Mouse (Mus musculus) C2C12 (cell line): ENCODE results near the gene Cpxm1. TPM values are rescaled to one million over a fixed set of nuclear protein-coding genes. Genes with fewer than 3 reads are reported as not detected.

Source experiments
- H3K27me3 ChIP-seq: one replicate; pipeline ENCODE4 v1.6.1; 2011; ENCODE audit not compliant: control insufficient read depth, insufficient read depth, insufficient read length
- H3K36me3 ChIP-seq: one replicate; pipeline ENCODE4 v1.6.1; 2011; ENCODE audit not compliant: control insufficient read depth, insufficient read depth
- H3K4me3 ChIP-seq: one replicate; pipeline ENCODE4 v1.5.1; 2011; ENCODE audit warnings: mild to moderate bottlenecking, control low read depth; ENCODE audit not compliant: poor library complexity, insufficient read depth, severe bottlenecking
- H3K79me2 ChIP-seq: one replicate; pipeline ENCODE4 v1.6.1; 2011; ENCODE audit not compliant: control insufficient read depth, insufficient read depth
- H3K79me3 ChIP-seq: one replicate; pipeline ENCODE4 v1.6.1; 2011; ENCODE audit warnings: low read depth, control low read depth
- H3ac ChIP-seq: one replicate; pipeline ENCODE3; 2011; ENCODE audit warnings: low read depth; ENCODE audit not compliant: control insufficient read depth, insufficient read length
- CEBPB ChIP-seq: IDR thresholded peaks from one replicate; pipeline ENCODE4 v1.6.1; 2011; ENCODE audit warnings: low read depth, mild to moderate bottlenecking, control low read depth, moderate library complexity
- CTCF ChIP-seq: IDR thresholded peaks from one replicate; pipeline ENCODE4 v1.5.1; 2011; ENCODE audit not compliant: control insufficient read depth, insufficient read depth, insufficient read length
- FOSL1 ChIP-seq: IDR thresholded peaks from one replicate; pipeline ENCODE4 v1.8.0; 2011; ENCODE audit warnings: mild to moderate bottlenecking, low read length; ENCODE audit not compliant: poor library complexity, insufficient read depth, severe bottlenecking
- MAX ChIP-seq: IDR thresholded peaks from one replicate; pipeline ENCODE4 v1.6.1; 2011; ENCODE audit warnings: mild to moderate bottlenecking, control low read depth
- MYOD1 ChIP-seq: IDR thresholded peaks from one replicate; pipeline ENCODE4 v1.6.1; 2011; ENCODE audit warnings: low read depth; ENCODE audit not compliant: control insufficient read depth, insufficient read length
- MYOG ChIP-seq: IDR thresholded peaks from one replicate; pipeline ENCODE4 v1.6.1; 2011; ENCODE audit not compliant: control insufficient read depth, insufficient read length; ENCODE audit errors: extremely low read depth
- USF1 ChIP-seq: IDR thresholded peaks from one replicate; pipeline ENCODE4 v1.6.1; 2011; ENCODE audit warnings: low read depth, mild to moderate bottlenecking, control low read depth, moderate library complexity
- polyA plus RNA-seq: library from polyadenylated mRNA; unstranded; fragments of >200 nt; fragmentation: generic; extraction: Trizol; gene quantifications from one replicate; pipeline ENCODE4 v1.2.1, GENCODE M21; 2012; ENCODE audit warnings: missing spikeins

Gene Cpxm1
- polyA plus RNA-seq, 1 experiment, result 0.20 TPM

DNA sequence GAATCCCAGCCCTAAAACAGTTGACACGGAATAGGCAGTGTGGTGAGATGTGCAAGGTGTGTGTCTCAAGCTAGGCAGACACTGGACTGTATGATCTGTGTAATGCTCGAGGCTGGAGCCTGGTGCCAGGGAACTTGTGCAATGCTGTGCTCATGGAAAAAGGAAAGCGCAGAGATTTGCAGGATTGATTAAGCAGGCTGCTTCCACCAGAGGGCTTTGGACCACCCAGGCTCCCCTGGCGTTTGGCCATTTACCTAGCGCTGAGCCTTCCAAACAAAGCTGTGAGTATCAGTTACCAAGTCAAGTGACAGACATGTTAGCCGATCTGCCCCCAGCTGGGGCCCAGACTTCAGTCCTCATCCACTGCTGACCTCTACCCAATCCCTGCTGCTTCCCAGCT is 10.8 kb upstream of the Cpxm1 start:
- no peaks in the 10 kb centered on the region for H3K27me3 ChIP-seq
- no peaks in the 10 kb centered on the region for H3K79me2 ChIP-seq
- no peaks in the 10 kb centered on the region for H3K36me3 ChIP-seq
- H3K4me3 ChIP-seq, result no peak overlapping the region
- no peak for TF ChIP-seq CEBPB
- no peak for TF ChIP-seq FOSL1
- no peak for TF ChIP-seq CTCF
- no peak for TF ChIP-seq MYOD1
- no peak for TF ChIP-seq USF1
- no peak for TF ChIP-seq MYOG
- no peak for TF ChIP-seq MAX
- H3K79me3 ChIP-seq, result no peaks in the 10 kb centered on the region
- no peak overlapping the region for H3ac ChIP-seq

DNA sequence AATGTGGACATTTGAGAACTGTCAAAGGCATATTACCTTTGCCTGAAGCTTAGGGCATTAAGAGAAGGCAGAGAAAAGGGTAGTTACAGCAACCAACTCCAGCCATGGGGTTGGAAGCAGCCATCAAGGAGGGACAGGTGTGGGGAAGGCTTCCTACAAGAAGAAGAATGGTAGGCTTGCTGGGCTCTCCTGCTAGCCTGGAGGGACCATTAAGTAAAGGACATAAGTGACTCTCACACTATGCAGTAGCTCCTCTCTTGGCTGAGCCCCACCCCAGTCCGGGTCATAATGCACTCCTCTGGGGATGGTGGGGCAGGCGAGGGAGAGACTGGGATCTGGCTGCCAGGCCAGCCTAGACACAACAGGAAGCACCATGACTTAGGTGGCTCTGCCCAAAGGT is 8.8 kb upstream of the Cpxm1 start, which contains the start of gene Tmem239:
Tmem239 (plus strand) TSS at position 301 of the 400 bp plus-strand sequence.
- TF ChIP-seq MAX (no peak), MYOD1 (no peak), FOSL1 (no peak), USF1 (no peak), CEBPB (no peak), CTCF (no peak)
- Histone ChIP-seq H3K36me3 (no peaks in the 10 kb centered on the region), H3K27me3 (peaks cover 7% of the 10 kb centered on the region), H3K4me3 (no peak within 1 kb of the TSS), H3ac (no peak within 1 kb of the TSS), H3K79me2 (no peaks in the 10 kb centered on the region), H3K79me3 (no peaks in the 10 kb centered on the region)

GRCm38 (mm10) chr2:130404939-130405338 is 7.6 kb upstream of the Cpxm1 start, which contains the start of the genes Gm28372 and 1700020A23Rik:
Gene Gm28372, plus strand, starts transcription at chr2:130405239.
Gene 1700020A23Rik, plus strand, starts transcription at chr2:130405259.
- H3ac ChIP-seq, result no peak within 1 kb of the TSS
- no peak for TF ChIP-seq MYOD1
- no peak for TF ChIP-seq MAX
- TF ChIP-seq FOSL1, result no peak
- no peak for TF ChIP-seq MYOG
- TF ChIP-seq USF1, result no peak
- TF ChIP-seq CEBPB, result no peak
- no peak for TF ChIP-seq CTCF
- no peaks in the 10 kb centered on the region for H3K36me3 ChIP-seq
- H3K79me3 ChIP-seq, result no peaks in the 10 kb centered on the region
- no peak within 1 kb of the TSS for H3K4me3 ChIP-seq
- peaks cover 9% of the 10 kb centered on the region for H3K27me3 ChIP-seq
- H3K79me2 ChIP-seq, result no peaks in the 10 kb centered on the region

DNA sequence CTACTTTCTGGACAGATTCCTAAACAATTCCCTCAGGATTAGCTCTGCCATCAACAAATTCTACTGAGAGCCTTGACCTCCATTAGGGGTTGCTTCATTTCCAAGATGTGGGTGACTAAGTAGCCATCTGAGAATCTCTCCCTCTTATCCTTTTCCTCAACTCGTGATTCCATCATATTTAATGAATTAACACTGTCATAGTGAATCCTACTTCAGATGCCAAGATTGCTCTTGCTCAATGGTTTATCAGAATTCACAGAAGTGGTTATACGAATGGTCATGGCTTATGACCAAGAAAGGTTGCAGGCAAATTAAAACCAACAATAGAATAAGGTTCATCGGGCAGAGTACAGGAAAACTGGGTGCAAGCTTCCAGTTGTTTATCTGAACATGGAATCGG is 4.5 kb upstream of the Cpxm1 start:
- Histone ChIP-seq H3K36me3 (no peaks in the 10 kb centered on the region), H3K27me3 (peaks cover 16% of the 10 kb centered on the region), H3ac (no peak overlapping the region), H3K4me3 (no peak overlapping the region), H3K79me3 (no peaks in the 10 kb centered on the region), H3K79me2 (no peaks in the 10 kb centered on the region)
- no peak for TF ChIP-seq MAX
- TF ChIP-seq USF1, result no peak
- no peak for TF ChIP-seq MYOG
- TF ChIP-seq CTCF, result no peak
- no peak for TF ChIP-seq MYOD1
- TF ChIP-seq CEBPB, result no peak
- TF ChIP-seq FOSL1, result no peak

DNA sequence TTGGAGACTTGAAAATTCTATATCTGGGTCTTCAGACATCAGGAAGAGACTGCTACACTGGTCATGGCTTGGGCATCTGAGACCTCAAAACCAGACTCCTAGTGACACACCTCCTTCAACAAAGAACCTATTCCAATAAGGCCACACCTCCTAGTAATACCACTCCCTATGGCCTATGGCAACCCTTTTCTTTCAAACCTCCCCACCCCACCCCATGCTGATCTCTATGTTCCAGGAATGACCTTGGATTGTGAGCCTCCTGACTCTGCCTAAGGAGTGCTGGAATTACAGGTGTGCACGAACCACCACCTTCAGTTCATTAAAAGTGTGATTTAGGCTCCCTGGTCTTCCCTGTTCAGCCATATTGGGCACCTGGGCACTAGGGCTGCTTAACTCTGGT is 2.7 kb upstream of the Cpxm1 start:
- Histone ChIP-seq H3K27me3 (peaks cover 22% of the 10 kb centered on the region), H3K79me3 (no peaks in the 10 kb centered on the region), H3K36me3 (no peaks in the 10 kb centered on the region), H3K4me3 (no peak overlapping the region), H3K79me2 (no peaks in the 10 kb centered on the region), H3ac (no peak overlapping the region)
- TF ChIP-seq CTCF (no peak), MAX (no peak), FOSL1 (no peak), USF1 (no peak)

GRCm38 (mm10) chr2:130398091-130398490 is 717 bp upstream of the Cpxm1 start:
- Histone ChIP-seq H3K79me2 (no peaks in the 10 kb centered on the region), H3K79me3 (no peaks in the 10 kb centered on the region), H3K27me3 (peaks cover 21% of the 10 kb centered on the region), H3K4me3 (no peak overlapping the region), H3K36me3 (no peaks in the 10 kb centered on the region), H3ac (no peak overlapping the region)
- TF ChIP-seq FOSL1, result no peak
- TF ChIP-seq MYOD1, result no peak
- TF ChIP-seq MAX, result no peak
- TF ChIP-seq CEBPB, result no peak
- no peak for TF ChIP-seq MYOG
- TF ChIP-seq CTCF, result no peak
- TF ChIP-seq USF1, result no peak
